Mouse (Mus musculus) cerebral cortex, adult 2 months (tissue): ENCODE measurements around the gene Taar7a.

Experiments used
- whole genome bisulfite sequencing: fragments of 180-500 bp; shearing (Covaris S2); methylation state at CpG from one replicate; pipeline ENCODE4 v1.1.7; 2018; 5-methylcytosine and 5-hydroxymethylcytosine counted together

Taar7a gene

GRCm38 (mm10) chr10:23942465-23942864 lies 50.8 kb downstream of the Taar7a start:
- WGBS: 76% methylated on average over 5 of the region's 5 CpGs
